Mouse (Mus musculus): ENCODE results near the gene Tppp2.
A peak's percentile ranks its signal among the peaks of the same experiment; 100 is the strongest.

Tppp2 gene

DNA sequence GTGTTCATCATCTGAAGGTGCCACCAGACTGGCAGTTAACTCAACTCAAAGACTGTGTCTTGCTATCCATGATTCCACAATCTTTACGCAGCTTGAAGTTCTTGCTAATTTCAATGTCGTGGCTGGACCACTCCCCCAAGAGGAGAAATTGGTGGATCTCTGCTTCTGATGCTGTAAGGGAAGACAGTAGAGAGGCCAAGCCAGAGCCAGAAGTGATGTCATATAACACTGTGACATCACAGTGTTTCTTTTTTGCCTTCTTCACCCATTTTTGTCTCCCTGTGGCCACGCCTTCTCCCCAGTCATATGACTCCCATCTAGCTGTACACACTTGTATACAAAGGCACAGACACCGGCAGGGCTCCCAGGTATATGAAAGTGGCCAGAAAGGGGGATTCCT is at the start of gene Tppp2:
Gene Tppp2, plus strand, starts transcription at position 301 of the 400 bp plus-strand sequence.
- no peak for DNase-seq (ENCODE audit: low spot score)

DNA sequence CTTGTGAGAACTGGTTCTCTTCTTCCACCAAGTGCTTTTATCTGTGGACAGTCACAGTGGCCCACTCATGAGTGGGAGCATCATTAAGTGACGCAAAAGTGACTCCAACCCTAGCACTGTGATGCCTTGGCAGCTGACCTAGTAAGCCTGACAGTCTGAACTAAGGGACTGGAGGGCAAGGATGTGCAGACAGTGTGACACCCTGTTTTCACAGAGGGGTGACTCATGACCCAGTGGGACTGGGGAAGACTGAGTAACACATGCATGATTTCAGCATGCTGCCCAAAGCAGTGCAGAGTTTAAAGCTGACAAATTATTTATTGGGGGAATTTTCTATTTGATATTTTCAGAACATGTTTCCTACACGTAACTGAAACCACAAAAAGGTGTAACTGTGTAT is 47.5 kb upstream of the Tppp2 start:
- DNase-seq (ENCODE audit: low spot score) = no peak

DNA sequence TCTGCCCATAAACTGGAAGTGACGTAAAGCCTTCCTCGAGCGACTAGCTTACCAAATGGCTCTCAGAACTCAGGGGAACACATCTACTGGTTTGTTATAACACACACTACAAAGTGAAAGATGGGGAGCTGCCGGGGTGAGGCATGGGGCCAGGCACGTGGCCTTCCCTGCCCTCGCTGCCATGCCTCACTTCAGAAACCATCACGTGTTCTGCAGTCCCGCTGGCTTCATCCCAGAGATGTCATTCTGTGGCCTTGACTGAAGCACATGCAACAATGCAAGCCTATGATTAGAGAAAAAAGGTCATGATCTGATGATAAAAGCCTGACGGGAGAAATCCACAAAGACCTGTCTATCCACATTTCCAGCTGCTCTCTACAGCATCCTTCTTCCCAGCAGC is 46.5 kb upstream of the Tppp2 start:
- DNase-seq (ENCODE audit: low spot score) = no peak

DNA sequence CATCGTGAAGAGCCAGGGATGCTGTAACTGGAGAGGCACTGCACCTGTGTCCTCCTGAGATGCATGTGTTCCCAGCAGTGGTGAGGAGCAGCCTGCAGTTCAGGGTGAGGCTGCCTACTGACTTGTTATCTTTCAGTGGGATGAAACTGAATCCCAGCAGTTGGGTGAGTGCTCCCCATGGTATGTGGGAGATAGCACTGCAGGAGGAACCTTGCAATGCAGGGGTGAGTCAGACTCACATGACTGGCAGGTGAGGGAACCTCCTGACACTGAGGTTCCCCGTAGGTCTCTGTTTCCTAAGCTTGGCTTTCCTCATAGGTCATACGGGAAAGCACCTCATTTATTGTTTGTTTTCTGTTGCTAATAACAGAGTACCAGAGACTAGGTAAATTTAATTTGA is 40.7 kb upstream of the Tppp2 start:
- DNase-seq (ENCODE audit: low spot score) = no peak

DNA sequence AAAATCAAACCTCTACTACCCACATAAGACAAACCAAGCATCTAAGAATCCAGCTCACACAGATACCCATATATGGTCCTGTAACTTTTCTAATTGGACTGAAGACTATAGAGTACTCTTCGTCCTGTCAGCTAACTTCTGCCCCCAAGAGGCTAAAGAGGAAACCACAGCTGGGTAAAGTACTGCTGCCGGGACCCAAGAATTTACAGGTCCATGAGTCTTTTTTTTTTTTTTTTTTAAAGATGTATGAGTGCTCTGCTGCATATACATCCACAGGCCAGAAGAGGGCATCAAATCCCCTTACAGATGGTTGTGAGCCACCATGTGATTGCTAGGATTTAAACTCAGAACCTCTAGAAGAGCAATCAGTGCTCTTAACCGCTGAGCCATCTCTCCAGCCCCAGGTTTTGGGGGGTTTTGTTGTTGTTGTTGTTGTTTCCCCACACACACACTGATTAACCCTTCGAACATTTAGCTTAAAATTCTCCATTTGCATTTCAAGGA is 34.6 kb upstream of the Tppp2 start:
- DNase-seq (ENCODE audit: low spot score) = peak; percentile 72

DNA sequence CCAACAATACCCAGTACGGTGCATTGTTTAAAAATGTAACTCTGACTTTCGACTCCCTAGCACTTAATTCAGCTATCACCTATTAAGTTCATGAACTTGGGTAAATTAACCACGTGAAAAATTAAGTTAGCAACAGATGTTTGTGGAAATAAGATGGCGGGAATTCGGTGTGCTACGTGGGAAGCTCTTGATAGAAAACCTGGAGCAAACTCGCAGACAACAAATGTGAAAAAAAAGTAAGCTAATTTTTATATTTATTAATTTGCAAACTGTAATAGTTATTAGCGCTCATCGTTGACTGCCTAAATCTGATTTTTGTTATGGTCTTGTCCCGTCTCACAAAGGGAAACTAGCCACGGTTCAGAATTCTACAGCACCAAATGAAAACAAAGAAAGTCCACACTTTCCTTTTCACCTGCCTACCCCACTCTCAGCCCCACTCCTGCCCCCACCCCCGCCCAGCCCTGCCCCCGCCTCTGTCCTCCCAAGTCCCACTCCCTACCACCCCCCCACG is 34.1 kb upstream of the Tppp2 start:
- no peak for DNase-seq (ENCODE audit: low spot score)

DNA sequence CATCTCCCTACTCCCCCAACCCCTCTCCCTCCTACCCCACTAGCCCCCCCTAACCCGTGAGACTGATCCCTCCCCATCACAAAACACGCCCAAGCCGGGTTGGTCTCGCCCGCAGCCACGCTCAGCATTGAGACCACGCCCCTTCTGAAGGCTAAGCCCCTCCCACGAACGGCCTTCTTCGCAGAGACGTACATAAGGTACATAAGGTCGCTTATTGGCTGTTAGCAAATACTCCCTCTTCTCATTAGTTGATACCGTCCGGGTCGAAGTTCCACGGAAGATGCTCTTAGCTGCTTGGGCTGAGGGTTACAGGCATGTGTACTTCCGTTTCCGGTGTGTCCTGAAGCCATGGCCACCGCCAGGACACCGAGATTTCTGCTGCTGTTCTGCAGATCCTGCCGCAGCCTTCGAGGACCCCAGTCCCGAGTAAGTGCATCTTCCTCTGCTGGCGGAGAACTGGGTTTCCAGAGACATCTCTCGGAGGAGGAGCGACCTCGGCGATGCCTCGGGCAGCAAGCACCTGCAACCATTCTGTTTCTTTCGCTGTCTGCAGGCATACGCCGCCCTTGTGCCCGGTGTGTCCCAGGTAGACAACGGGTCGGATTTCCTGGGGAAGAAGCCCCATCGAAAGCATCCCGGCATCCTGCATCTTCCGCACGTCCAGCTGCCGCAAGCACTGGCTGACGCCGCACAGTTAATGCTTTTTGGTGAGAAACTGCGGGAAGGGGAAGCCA is 33.5 kb upstream of the Tppp2 start, which contains the start of gene Mettl17:
Gene Mettl17, plus strand, starts transcription at position 245 of the 734 bp plus-strand sequence.
- DNase-seq (ENCODE audit: low spot score) = peak; percentile 92

DNA sequence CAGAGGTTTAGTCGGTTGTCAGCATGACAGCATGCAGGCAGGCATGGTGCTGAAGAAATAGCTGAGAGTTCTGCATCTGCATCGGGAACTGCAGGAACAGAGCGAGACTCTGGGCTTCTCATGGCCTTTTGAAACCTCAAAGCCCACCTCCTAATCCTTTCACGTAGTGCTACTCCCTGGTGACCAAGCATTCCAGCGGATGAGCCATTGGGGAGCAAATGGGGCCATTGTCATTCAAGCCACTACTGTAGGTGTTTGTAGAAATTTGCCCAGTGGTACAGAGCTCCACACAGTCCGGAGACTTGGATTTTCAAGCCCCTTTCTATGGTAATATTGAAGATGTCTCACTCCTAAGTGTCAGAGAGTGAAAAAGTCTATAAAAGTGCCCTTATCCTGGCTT is 32.2 kb upstream of the Tppp2 start:
- DNase-seq (ENCODE audit: low spot score) = no peak

DNA sequence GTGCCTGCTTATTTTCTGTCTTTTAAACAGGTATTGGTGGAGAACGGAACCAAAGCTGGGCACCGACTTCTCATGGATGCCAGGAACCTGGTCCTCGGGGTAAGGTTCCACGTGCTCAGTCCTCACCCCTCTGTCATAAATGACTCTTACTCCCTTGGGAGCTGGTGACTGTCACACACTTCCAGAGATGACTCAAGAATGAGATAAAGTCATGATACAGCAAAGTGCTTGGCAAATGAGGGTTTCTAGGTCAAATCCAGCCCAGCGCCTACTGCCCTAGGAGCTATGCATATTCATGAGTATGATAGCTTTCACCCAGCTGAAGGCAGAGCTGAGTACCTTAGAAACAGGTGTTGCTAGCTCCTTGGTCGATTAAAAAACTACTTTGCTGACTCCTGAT is 28.4 kb upstream of the Tppp2 start:
- DNase-seq (ENCODE audit: low spot score) = no peak

DNA sequence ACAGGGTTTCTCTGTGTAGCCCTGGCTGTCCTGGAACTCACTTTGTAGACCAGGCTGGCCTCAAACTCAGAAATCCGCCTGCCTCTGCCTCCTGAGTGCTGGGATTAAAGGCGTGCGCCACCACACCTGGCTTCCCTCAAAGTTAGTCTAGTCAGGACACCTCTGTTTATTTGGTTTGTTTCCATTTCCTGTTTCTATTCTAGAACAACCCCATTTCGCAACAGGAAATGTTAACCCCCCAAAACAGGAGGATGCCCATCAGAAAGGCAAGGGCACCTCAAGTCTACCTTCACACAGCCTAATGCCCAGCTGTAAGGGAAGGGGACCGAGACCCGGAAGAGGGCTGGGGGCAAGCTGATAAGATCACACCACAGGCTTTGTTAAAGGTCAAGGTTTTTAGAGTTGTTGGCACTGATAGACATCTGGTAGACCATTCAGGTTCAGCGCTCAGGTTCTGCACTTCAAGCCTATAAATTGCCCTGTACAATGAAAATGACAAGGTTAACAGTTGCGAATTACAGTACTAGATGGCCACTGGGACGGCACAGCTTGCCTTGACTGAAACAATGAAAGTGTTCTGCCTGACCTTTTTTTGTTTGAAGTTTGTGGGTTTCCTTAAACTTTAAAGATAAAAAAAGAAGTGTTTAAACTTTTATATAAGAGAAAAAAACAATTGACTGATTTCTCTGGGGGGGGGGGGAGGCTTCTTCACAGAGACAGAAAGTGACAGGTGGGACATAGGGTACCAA is 25.9 kb upstream of the Tppp2 start, which contains the start of gene Slc39a2:
Gene Slc39a2, plus strand, starts transcription at position 699 of the 749 bp plus-strand sequence.
- DNase-seq (ENCODE audit: low spot score) = no peak

DNA sequence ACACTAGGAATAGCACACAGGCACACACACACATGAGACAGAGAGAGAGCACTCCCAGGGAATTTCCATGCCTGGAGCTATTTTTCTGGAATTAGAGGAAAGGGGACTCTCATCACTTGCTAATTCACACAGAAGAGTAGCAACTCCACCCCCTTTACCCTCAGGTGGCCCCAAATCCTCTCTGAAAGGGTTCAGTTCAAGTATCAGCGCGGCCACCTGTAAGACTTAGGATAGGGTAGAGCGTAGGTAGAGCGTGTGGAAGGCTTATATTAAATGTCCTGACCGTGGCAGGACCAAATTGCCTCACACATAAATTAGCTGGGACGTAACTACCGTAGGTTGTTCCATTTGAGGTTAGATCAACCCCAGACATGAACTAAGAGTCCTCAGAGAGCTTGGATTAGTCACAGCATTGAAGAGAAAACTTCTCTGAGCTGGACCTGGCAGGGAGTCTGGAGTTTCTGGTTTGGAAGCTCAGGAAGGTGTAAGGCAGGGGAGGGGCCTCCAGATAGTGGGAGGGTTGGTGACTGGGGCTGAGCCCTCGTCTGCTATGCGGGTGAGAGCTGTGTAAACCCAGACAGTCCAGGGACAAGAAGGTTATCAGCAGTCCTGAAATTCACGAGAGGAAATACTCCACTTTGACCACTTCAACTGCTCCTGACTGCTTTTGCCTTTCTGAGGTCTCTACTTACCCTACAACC is 25.0 kb upstream of the Tppp2 start:
- DNase-seq (ENCODE audit: low spot score) = no peak

DNA sequence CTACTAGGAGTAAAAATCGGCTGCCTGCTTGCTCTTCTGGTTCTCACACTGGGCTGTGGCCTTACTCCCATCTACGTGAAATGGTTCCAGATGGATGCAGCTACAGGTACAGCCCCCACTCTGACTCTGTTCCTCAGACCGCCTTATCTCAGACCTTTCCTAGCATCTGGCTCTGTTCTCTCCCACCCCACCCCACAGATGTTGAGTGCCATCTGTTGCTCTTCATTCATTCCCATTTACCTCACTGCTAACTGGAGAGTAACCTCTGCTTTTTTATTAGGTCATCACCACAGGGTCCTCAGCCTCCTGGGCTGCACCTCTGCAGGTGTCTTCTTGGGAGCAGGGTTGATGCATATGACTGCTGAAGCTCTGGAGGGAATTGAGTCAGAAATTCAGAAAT is 24.4 kb upstream of the Tppp2 start:
- DNase-seq (ENCODE audit: low spot score) = no peak

DNA sequence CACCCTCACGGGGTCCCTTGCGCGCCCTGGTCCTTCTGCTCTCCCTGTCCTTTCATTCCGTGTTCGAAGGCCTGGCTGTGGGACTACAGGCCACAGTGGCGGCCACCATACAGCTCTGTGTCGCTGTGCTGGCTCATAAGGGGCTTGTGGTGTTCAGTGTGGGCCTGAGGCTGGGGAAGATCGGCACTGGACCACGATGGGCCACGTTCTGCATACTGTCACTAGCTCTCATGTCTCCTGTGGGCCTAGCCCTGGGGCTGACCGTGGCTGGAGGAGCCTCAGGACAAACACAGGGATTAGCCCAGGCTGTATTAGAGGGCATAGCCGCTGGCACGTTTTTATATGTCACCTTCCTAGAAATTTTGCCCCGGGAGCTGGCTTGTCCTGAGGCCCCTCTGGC is 23.2 kb upstream of the Tppp2 start:
- no peak for DNase-seq (ENCODE audit: low spot score)

DNA sequence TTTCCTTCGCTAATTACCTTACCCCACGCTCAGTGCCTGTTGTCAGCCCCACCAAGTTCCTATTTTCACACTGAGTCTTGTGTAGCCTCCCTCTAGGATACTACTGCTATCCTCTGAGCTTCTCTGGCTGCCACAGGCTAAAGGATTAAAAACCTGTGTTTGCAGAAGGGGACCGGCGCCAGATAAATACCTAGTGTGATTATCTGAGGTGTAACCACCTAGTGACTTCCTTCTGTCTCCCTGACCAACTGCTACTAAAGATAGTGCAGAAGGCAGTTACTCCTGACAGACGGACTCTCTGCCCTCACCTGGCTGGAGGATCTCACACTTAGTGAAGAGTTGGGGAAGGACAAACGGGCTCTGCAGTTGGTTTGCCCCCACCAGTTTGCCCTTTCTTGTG is 22.2 kb upstream of the Tppp2 start:
- no peak for DNase-seq (ENCODE audit: low spot score)

DNA sequence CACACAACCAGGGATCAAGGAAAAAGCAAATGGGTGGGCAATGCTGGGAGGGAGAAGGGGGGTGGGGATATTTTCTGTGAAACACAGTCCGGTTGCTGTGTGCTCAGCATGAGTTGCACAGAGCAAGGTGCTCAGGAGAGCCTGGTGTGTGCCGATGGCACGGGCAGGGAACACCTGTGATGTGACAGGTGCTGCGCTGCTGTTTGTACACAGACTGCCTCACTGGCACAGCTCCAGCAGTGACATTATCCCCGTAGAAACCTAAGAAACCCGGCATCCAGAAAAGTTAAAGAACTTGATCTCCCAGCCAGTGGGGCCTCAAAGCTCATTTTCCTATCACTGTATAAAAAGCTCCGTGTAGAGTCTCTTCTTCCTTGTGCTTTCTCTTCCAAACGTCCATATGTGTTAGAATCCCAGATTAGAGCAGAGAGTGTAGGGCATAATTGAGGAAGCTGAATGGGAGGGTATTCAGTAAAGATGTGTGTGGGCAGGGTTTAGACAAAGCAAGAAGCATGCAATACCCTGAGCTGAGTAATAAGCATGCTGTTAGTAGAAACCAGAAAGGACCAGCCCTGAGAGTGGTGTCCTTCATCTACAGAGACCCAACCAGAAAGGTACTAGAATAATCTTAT is 21.6 kb upstream of the Tppp2 start:
- DNase-seq (ENCODE audit: low spot score) = no peak

DNA sequence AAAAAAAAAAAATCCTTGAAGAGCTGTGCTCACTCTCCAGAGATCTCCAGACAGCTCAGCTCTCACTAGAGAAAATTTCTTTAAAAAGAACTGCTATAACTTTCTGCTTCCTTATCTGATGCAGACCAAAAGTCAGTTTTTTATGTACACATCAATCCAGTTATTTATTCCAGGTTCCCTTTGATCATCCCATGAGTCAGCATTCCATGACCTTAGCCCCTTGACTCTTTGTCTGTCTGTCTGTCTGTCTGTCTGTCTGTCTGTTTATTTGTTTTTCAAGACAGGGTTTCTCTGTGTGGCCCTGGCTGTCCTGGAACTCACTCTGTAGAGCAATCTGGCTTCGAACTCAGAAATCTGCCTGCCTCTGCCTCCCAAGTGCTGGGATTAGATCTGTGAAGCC is 18.9 kb upstream of the Tppp2 start:
- no peak for DNase-seq (ENCODE audit: low spot score)

DNA sequence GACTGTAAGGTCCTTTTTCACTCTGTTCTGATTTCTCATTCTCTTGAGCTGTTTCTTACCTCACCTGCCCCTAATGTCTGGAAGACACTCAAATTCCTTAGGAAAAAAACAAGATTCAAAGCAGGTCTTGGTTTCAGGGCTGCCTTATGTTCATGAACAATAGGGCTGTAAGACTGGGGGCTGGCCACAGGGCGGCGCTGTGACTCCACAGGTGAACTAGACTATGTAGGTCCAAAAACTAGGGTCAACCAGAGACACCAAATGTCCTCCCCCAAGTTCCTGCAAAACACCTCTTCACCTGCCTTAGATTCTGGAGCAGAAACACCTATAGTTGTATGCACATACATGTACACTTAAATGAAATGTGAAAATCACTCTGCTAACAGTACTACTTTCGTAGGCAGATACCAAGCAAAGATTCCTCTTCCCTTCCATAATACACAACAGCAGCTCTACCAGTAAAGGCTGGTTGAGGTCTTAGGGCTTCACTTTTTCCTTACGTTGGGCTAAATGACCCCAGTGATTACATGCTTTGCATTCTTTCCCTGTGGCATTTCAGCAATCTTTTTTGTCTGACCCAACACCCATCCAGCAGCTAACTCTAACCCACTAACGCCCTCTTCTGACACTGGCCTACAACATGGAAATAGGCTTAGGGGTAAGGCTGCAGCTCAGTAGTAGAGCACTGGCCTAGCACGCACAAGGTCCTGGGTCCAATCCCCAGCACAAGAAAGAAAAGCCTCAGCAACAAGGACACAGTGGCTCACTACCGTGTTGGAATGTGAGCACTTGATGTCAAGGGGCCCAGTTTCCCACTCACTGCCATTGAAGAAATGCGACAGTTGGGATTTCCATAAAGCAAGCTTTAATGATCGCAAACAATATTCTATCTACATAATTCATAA is 15.2 kb upstream of the Tppp2 start:
- peak; percentile 50 for DNase-seq (ENCODE audit: low spot score)

DNA sequence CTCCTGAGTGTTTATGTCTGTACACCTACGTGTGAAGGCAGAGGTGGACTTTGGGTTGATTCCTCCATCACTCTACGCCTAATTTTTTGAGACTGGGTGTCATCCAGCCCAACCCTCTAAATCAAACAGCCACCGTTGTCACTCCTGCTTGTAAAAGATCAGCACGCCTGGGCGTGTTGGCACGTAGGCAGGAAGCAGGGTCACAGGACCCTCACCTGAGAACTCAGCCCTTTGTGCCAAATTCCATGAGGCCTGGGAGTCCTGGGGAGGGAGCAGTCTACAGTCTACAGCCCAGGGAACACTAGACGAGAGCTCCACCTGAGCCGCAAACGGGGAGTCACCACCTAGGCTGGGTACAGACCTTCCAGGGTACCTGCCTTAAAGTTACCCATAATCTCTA is 14.4 kb upstream of the Tppp2 start:
- no peak for DNase-seq (ENCODE audit: low spot score)

DNA sequence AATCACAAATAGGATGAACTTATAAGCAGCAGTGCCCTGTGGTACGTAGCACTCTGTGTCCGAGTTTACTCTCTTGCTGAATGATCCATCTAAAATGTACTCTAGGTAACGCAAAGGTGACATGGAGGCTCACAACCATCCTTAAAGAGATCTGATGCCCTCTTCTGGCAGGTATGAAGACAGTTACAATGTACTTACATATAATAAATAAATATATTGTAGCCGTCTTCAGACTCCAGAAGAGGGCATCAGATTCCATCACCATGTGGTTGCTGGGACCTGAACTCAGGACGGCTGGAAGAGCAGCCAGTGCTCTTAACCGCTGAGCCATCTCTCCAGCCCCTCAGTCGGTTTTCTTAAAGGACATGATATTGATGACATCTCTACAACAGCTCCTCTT is 13.5 kb upstream of the Tppp2 start:
- DNase-seq (ENCODE audit: low spot score) = no peak

DNA sequence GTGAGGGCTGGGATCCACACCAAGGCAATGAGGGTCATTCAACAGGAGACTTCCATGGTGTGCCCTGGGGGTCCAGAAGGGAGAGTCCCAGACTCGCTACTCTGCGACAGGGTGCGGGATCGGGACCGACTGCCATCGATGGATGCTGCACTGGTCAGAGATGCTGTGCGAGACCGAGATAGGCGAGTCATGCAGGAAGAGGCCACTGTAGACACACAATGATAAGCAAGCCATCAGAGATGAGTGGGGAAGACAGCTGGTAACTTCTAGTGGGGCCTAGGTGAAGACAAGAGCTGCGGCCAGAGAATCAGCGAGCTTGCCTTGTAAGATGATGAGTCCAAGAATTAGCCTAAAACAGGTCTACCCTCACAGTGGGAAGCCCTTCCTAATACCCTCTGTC is 12.1 kb upstream of the Tppp2 start:
- no peak for DNase-seq (ENCODE audit: low spot score)

DNA sequence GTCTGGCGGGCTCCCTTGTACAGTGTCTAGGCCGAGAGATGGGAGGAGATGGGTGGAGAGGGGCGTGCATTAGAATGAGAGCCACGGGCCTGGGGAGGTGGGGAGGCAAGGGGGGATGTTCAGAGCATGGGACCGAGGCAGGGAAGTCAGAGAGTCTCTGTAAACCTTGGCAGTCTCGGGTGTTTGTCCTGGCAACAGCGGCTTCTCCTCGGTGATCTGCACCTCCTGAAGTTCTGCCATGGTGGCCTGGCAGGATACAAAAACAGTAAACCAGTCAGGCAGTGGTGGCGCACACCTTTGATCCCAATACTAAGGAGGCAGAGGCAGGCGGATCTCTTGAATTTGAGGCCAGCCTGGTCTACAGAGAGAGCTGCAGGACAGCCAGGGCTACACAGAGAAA is 6.9 kb upstream of the Tppp2 start:
- DNase-seq (ENCODE audit: low spot score) = no peak
